Mouse (Mus musculus): ENCODE results near the gene Tbx2. TPM values are rescaled to one million over a fixed set of nuclear protein-coding genes. Genes with fewer than 3 reads are reported as not detected.
A peak's percentile ranks its signal among the peaks of the same experiment; 100 is the strongest.

Gene Tbx2
- total RNA-seq, 2 experiments from 2014 or later = 1.9 to 2.0 TPM

DNA sequence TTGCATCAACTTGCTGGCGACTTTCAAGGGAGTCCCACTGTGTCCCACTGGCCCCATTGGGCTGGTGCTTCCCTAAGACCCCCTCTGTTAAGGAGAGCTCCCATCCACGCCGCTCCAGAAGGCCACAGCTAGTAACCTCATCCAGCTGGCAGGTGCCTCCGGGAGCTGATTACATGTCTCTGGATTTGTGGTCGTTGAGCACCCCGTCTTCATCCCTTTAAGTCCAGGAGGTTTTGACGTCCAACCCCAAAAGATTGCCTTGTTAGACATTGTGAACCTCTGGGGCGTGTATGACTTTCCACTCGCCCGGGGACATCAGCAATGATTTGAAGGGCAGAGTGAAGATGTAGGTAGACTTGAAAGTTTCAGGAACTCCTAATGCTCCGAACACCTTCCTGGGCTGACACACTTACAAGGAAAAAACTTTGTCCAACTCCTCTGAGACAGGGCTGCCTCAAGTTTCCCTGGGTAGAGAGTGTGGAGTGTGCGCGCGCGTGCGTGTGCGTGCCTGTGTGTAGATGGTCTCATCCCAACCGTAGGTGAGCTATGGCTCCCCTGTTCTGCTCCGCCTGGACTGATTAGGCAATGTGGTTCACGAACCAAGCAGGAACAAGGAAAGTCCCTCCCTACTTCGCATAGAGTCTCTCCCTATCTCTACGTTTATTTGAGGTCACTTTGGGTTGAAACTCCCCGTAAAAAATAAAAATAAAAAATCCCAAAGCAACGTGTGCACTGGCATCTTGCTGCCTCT is 10.4 kb downstream of the Tbx2 start:
- no peak for TF ChIP-seq CTCF (IDR thresholded peaks at IDR 0.05)
- intact Hi-C loops (cut with DNase I) = loop anchor here (5.0 to 10.0 kb wide), 5 partner anchors 325 to 1990 kb away; partner anchors contain the start of gene Hnf1b
- H3K4me3 ChIP-seq = peak overlapping the region; percentile 9; the same call in 1 of the 2 replicates

DNA sequence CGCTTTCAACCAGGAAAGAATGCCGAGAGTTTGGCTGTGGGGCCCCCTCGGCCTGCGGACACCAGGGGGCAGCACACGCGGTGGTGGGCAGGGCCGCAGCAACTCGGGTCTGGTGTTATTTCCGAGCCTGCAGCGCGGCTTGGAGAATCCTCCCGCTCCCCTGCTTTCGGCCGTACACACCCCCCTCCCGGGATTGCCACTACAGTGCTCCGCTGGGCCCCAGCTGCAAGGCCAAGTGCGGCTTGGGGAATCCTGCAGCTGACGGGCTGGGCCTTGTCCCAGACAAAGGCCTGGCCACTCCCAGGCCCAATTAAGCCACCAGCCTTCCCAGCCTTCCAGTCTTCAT is 11.0 kb downstream of the Tbx2 start:
- DNase-seq (ENCODE audit: extremely low spot score in 1 of 2, low spot score in 2 of 2) = no peak
- intact Hi-C loops (cut with DNase I) = loop anchor here (5.0 to 10.0 kb wide), 5 partner anchors 326 to 1991 kb away; partner anchors contain the start of gene Hnf1b
- peak; percentile 82 for TF ChIP-seq CTCF (IDR thresholded peaks at IDR 0.05)
- peak overlapping the region; percentile 9; the same call in 1 of the 2 replicates for H3K4me3 ChIP-seq
- H3K27ac ChIP-seq = no peak overlapping the region

More for the DNA sequence above, 10.4 kb downstream of the Tbx2 start:
- no peak overlapping the region for H3K27ac ChIP-seq
- DNase-seq (ENCODE audit: extremely low spot score in 1 of 2, low spot score in 2 of 2) = no peak

- Histone ChIP-seq H3K4me3 (peak overlapping the region; percentile 41), H3K27ac (no peak overlapping the region)
- intact Hi-C loops (cut with DNase I) = loop anchor here (5.0 to 10.0 kb wide), 5 partner anchors 327 to 1992 kb away; partner anchors contain the start of gene Hnf1b
- peak; percentile 70 to 85 for DNase-seq (ENCODE audit: extremely low spot score in 1 of 2, low spot score in 2 of 2)
- TF ChIP-seq CTCF (IDR thresholded peaks at IDR 0.05) = peak; percentile 82
Observed at GRCm38 (mm10) chr11:85844144-85844965, 12.0 kb downstream of the Tbx2 start.

- intact Hi-C loops (cut with DNase I) = loop anchor here (1.0 to 10.0 kb wide), 7 partner anchors 222 to 1993 kb away; partner anchors contain the start of gene Hnf1b
- H3K4me3 ChIP-seq = no peak overlapping the region
- TF ChIP-seq CTCF (IDR thresholded peaks at IDR 0.05) = no peak
Observed at GRCm38 (mm10) chr11:85844971-85845370, 12.6 kb downstream of the Tbx2 start.

GRCm38 (mm10) chr11:85845921-85846320 is 13.6 kb downstream of the Tbx2 start:
- DNase-seq (ENCODE audit: extremely low spot score in 1 of 2, low spot score in 2 of 2) = no peak
- intact Hi-C loops (cut with DNase I) = loop anchor here (1.0 to 10.0 kb wide), 3 partner anchors 221 to 519 kb away; no protein-coding TSS in a partner anchor
- no peak overlapping the region for H3K4me3 ChIP-seq
- no peak for TF ChIP-seq CTCF (IDR thresholded peaks at IDR 0.05)
- H3K27ac ChIP-seq = no peak overlapping the region

More at GRCm38 (mm10) chr11:85844971-85845370, 12.6 kb downstream of the Tbx2 start:
- no peak overlapping the region for H3K27ac ChIP-seq
- no peak for DNase-seq (ENCODE audit: extremely low spot score in 1 of 2, low spot score in 2 of 2)

GRCm38 (mm10) chr11:85846509-85846908 is 14.2 kb downstream of the Tbx2 start:
- Histone ChIP-seq H3K4me3 (no peak overlapping the region), H3K27ac (no peak overlapping the region)
- TF ChIP-seq CTCF (IDR thresholded peaks at IDR 0.05) = no peak
- no peak for DNase-seq (ENCODE audit: extremely low spot score in 1 of 2, low spot score in 2 of 2)
- intact Hi-C loops (cut with DNase I) = loop anchor here (5.0 to 10.0 kb wide), 2 partner anchors 326 to 518 kb away; no protein-coding TSS in a partner anchor

DNA sequence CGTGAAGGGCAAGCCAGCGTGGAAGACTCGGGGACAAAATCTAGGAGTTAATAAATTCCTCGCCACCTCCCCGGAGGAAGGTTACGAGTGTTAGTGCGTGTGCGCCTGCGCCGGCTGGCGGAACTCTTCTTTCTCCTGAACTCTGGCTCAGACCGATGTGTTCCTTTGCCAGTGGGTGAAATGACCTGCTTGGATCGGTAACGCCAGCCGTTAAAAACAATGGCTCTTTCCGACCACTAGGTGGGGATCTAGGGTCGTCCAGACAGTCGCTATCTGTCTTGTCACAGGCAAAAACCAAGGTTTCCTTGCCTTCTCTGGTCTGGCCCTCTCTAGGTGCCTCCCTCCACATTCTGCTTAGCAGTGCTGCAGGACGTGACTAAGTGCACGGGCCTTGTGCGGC is 16.7 kb downstream of the Tbx2 start:
- Histone ChIP-seq H3K4me3 (no peak overlapping the region), H3K27ac (no peak overlapping the region)
- TF ChIP-seq CTCF (IDR thresholded peaks at IDR 0.05) = peak; percentile 83
- peak; percentile 45 to 60 for DNase-seq (ENCODE audit: extremely low spot score in 1 of 2, low spot score in 2 of 2)
- intact Hi-C loops (cut with DNase I) = loop anchor here (1.0 to 10.0 kb wide), 3 partner anchors 123 to 516 kb away; no protein-coding TSS in a partner anchor

DNA sequence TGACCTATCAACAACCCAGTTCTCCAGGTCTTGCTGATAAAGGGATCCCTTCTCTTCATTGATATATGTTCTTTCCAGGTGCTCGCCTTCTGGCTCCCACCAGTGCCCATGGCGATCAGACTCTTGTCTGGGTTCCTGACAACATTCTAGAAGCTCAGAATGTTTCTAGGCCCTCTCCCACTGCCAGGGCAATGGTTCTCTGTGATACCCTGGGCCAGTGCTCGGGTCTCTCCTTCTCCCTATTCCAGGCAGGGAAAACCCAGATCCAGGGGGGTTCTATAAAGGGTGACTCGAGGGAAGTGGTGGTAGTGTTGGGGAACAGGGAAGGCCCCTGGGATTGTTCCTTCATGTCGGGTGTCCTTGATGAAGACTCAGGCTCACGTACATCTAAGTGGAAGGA is 17.9 kb downstream of the Tbx2 start, which contains the start of gene Gm11444:
TSS of gene Gm11444 (minus strand) at position 101 of the 400 bp plus-strand sequence.
- no peak within 1 kb of the TSS for H3K4me3 ChIP-seq
- no peak for DNase-seq (ENCODE audit: extremely low spot score in 1 of 2, low spot score in 2 of 2)
- no peak for TF ChIP-seq CTCF (IDR thresholded peaks at IDR 0.05)
- intact Hi-C loops (cut with DNase I) = no loop called here
- no peak within 1 kb of the TSS for H3K27ac ChIP-seq

- intact Hi-C loops (cut with DNase I) = no loop called here
- peak; percentile 27 for TF ChIP-seq CTCF (IDR thresholded peaks at IDR 0.05)
- H3K4me3 ChIP-seq = no peak overlapping the region
- no peak for DNase-seq (ENCODE audit: extremely low spot score in 1 of 2, low spot score in 2 of 2)
- no peak overlapping the region for H3K27ac ChIP-seq
Observed at GRCm38 (mm10) chr11:85850758-85851157, 18.4 kb downstream of the Tbx2 start.

DNA sequence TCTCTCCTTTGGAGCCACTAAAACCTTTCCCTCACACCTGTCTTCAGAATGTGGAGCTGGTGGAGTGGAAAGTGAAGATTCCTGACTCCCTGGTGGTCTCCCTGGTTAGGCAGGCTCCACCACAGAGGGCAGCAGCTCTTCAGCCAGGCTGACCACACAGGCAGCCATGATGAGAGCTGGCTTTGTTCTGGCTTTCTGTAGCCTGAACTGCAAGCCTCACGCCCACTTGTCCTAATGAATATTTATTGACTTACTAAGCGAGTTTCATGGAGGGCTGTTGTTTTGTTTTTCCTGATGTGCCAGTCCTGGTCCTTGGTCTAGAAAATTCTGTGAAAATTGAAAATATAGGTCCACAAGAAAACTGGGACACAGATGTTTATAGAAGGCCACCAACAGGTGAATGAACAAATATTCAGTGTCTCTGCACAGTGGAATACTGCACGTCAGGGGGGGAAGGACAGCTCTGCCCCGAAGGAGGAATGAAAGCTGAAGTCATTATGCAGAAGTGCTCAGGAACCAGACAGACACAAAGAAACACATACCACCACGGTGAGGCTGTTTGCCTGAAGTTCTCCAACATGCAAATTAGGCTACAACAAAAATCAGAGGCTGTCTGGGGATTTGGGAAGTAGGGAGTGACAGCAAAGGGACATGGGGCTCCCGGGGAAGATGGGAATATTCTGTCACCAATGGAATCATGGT is 25.8 kb downstream of the Tbx2 start:
- H3K4me3 ChIP-seq = no peak overlapping the region
- no peak for TF ChIP-seq CTCF (IDR thresholded peaks at IDR 0.05)
- intact Hi-C loops (cut with DNase I) = no loop called here
- H3K27ac ChIP-seq = no peak overlapping the region
- no peak for DNase-seq (ENCODE audit: extremely low spot score in 1 of 2, low spot score in 2 of 2)

- TF ChIP-seq CTCF (IDR thresholded peaks at IDR 0.05) = peak; percentile 42
- H3K4me3 ChIP-seq = no peak overlapping the region
- intact Hi-C loops (cut with DNase I) = no loop called here
- DNase-seq (ENCODE audit: extremely low spot score in 1 of 2, low spot score in 2 of 2) = no peak
- H3K27ac ChIP-seq = no peak overlapping the region
Observed at GRCm38 (mm10) chr11:85864363-85864762, 32.0 kb downstream of the Tbx2 start.
